Comparison of ENCODE assay signal across 25 mouse cellular contexts in the genomic region with DNA sequence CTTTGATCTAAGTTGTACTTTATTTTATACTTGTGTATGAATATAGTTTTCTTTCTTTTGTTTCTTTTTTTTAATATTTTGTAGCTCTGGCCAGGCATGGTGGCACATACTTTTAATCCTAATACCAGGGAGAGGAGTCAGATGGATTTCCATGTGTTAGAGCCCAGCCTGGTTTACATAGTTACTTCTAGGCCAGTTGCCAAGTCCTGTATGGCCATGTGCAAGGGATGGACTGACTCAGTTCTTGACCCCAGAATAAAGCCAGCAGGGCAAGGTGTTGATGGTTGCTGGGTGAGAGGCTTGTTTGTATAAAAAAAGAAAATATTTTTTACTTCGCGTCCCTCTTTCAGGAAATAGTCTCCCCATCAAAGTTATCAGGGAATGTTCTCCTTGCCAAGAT. TPM values are rescaled to one million over a fixed set of nuclear protein-coding genes. Genes with fewer than 3 reads are reported as not detected.
DNase-seq lines count a peak whose midpoint lies in the region; TF ChIP-seq lines count a peak whose summit lies in the region.
"Had no signal": no experiment of that assay in that cellular context is flagged by ENCODE, and none has a peak within 500 bp of the region (broad histone marks: within the 10 kb centered on the region; RNA-seq: fewer than 3 reads in every experiment).

No protein-coding gene starts in this region.

- no peaks in the 10 kb centered on the region for H3K27me3 ChIP-seq in ES-Bruce4 (ENCODE audit: control insufficient read depth, insufficient read depth, low read length, poor library complexity, severe bottlenecking)
- H3K27me3 ChIP-seq: embryonic facial prominence, embryonic 13.5 days; embryonic facial prominence, embryonic 15.5 days; forebrain, embryonic 13.5 days; forebrain, embryonic 15.5 days; Patski had no signal

- DNase-seq in 3T3-L1 (ENCODE audit: low read depth, low spot score) (peak; percentile 80), MN1 (ENCODE audit: low spot score) (peak; percentile 63)
- DNase-seq in right cerebral cortex, postnatal 4 days, result no peak
- DNase-seq in adrenal gland, adult 18-20 months (ENCODE audit: low spot score in 2 of 2), result no peak
- no peak for DNase-seq in kidney, postnatal 4 days
- DNase-seq: adrenal gland, adult 2 months; adrenal gland, postnatal 10 days; adrenal gland, postnatal 25 days; cerebellum, adult 11 months; cerebellum, adult 18-20 months; cerebellum, adult 8-10 months; cerebellum, adult 9-11 months; cerebellum, postnatal 14 days; cerebellum, postnatal 36 days; forebrain, postnatal 0 days had no signal

- TF ChIP-seq CTCF in ES-Bruce4 (IDR thresholded peaks at IDR 0.05; ENCODE audit: low read depth, low read length), result no peak
- no peak for TF ChIP-seq CTCF in embryonic fibroblast, embryonic 13.5 days (IDR thresholded peaks at IDR 0.05; ENCODE audit: borderline replicate concordance, insufficient read depth, low read length)

- no peak for TF ChIP-seq EP300 in ES-Bruce4 (IDR thresholded peaks at IDR 0.05; ENCODE audit: insufficient read depth, low read depth, low read length)

- H3K27ac ChIP-seq in ES-Bruce4 (ENCODE audit: insufficient read depth, low read length), result peak overlapping the region; percentile 99
- H3K27ac ChIP-seq in embryonic fibroblast, embryonic 13.5 days (ENCODE audit: insufficient read depth, low read length), result peak overlapping the region; percentile 61; the same call in 1 of the 2 replicates
- H3K27ac ChIP-seq: embryonic facial prominence, embryonic 13.5 days; embryonic facial prominence, embryonic 15.5 days; forebrain, embryonic 13.5 days; forebrain, embryonic 15.5 days had no signal

- H3K36me3 ChIP-seq in ES-Bruce4 (ENCODE audit: control insufficient read depth, insufficient read depth, low read length, poor library complexity, severe bottlenecking), result no peaks in the 10 kb centered on the region
- H3K36me3 ChIP-seq: embryonic facial prominence, embryonic 13.5 days; embryonic facial prominence, embryonic 15.5 days; forebrain, embryonic 15.5 days; G1E had no signal

- no peak for TF ChIP-seq POLR2A in ES-Bruce4 (IDR thresholded peaks at IDR 0.05; ENCODE audit: insufficient read depth, low read length)
- TF ChIP-seq POLR2A in embryonic fibroblast, embryonic 13.5 days (IDR thresholded peaks at IDR 0.05; ENCODE audit: low read depth, low read length), result no peak

- no peaks in the 10 kb centered on the region for H3K9me3 ChIP-seq in ES-Bruce4 (replicated peaks; ENCODE audit: control insufficient read depth, insufficient read depth, low read length, poor library complexity, severe bottlenecking)
- H3K9me3 ChIP-seq: embryonic facial prominence, embryonic 15.5 days; forebrain, embryonic 15.5 days; G1E had no signal

- H3K4me1 ChIP-seq in ES-Bruce4 (ENCODE audit: control insufficient read depth, insufficient read depth, low read length), result no peaks in the 10 kb centered on the region
- no peaks in the 10 kb centered on the region for H3K4me1 ChIP-seq in embryonic fibroblast, embryonic 13.5 days (ENCODE audit: control insufficient read depth, insufficient read depth, low read length)
- H3K4me1 ChIP-seq: embryonic facial prominence, embryonic 13.5 days; embryonic facial prominence, embryonic 15.5 days; forebrain, embryonic 13.5 days; forebrain, embryonic 15.5 days had no signal

- H3K9ac ChIP-seq in ES-Bruce4 (ENCODE audit: low read depth, poor library complexity, severe bottlenecking), result no peak overlapping the region
- H3K9ac ChIP-seq: embryonic facial prominence, embryonic 13.5 days; embryonic facial prominence, embryonic 15.5 days; forebrain, embryonic 13.5 days; forebrain, embryonic 15.5 days; forebrain, postnatal 0 days had no signal

- H3K4me3 ChIP-seq in ES-Bruce4 (ENCODE audit: low read depth, low read length), result no peak overlapping the region
- H3K4me3 ChIP-seq in embryonic fibroblast, embryonic 13.5 days (ENCODE audit: insufficient read depth, low read length), result no peak overlapping the region
- H3K4me3 ChIP-seq: embryonic facial prominence, embryonic 13.5 days; embryonic facial prominence, embryonic 15.5 days; forebrain, embryonic 13.5 days; forebrain, embryonic 15.5 days had no signal

RNA-seq across cellular contexts. Expression of gene Nufip2, which starts 13.2 kb away (rescaled TPM):
- 133 and 139 TPM in 2 replicates for polyA plus RNA-seq in ES-Bruce4 (2011; ENCODE audit: insufficient read depth, insufficient read length, low read depth, missing spikeins)
- polyA plus RNA-seq in embryonic fibroblast, embryonic 13.5 days (2011; ENCODE audit: insufficient read length, low read depth, missing spikeins), result 76.8 and 87.1 TPM in 2 replicates
- total RNA-seq in adrenal gland, adult 18-20 months (2021), result 10 to 100 TPM; 71.1 to 98.0 TPM

RNA-seq across cellular contexts. Expression of gene Cryba1, which starts 52.3 kb away (rescaled TPM):
- not detected in 2 replicates for polyA plus RNA-seq in ES-Bruce4 (2011; ENCODE audit: insufficient read depth, insufficient read length, low read depth, missing spikeins)
- not detected in 2 replicates for polyA plus RNA-seq in embryonic fibroblast, embryonic 13.5 days (2011; ENCODE audit: insufficient read length, low read depth, missing spikeins)
- total RNA-seq in adrenal gland, adult 18-20 months (2021), result not detected
- total RNA-seq: adrenal gland, adult 2 months; adrenal gland, postnatal 10 days; adrenal gland, postnatal 25 days; adrenal gland, postnatal 4 days; common myeloid progenitor, adult 5-6 weeks had no signal
- polyA plus RNA-seq: adrenal gland, adult 2 months; embryonic facial prominence, embryonic 13.5 days; G1E; Patski had no signal

Comparison
In these comparisons a context has a peak if more than half of its experiments do, and no peak if none do; other contexts are left out.
1. DNase-seq: peak in 3T3-L1 (single experiment) and MN1 (single experiment); none in right cerebral cortex, postnatal 4 days (single experiment), adrenal gland, adult 18-20 months (0 of 2) and kidney, postnatal 4 days (0 of 2).